Mouse (Mus musculus): ENCODE measurements at regions not wholly inside any gene's neighbourhood (a gene's known extent, or its start where the extent isn't known, plus 50 kb on each side); places are given as distances from the start of the nearest gene placed in this dataset.
A peak's percentile ranks its signal among the peaks of the same experiment; 100 is the strongest.
"Not testable (repeated sequence)": the region's sequence is repeated elsewhere in the genome, so short reads cannot be mapped to it uniquely, and the experiment has no call there.

DNA sequence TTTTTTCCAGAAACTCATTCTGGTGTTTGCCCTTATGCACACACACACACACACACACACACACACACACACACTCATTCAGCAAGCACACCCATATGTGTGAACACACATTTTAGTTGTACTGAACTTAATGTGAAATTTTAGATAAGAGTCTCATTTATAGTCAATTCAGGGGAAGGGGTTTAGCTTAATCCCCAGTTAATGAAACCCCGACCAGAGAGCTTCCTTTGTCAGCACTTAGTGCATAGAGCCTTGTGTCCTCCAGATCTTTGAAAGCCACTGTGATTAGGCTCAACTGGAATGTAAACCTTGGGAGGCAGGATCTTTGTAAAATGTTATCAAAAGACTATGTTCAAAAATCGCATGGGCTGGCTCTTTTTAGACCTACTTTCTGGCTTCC is 53.4 kb downstream of the Rps12 start:
- no peak for DNase-seq

DNA sequence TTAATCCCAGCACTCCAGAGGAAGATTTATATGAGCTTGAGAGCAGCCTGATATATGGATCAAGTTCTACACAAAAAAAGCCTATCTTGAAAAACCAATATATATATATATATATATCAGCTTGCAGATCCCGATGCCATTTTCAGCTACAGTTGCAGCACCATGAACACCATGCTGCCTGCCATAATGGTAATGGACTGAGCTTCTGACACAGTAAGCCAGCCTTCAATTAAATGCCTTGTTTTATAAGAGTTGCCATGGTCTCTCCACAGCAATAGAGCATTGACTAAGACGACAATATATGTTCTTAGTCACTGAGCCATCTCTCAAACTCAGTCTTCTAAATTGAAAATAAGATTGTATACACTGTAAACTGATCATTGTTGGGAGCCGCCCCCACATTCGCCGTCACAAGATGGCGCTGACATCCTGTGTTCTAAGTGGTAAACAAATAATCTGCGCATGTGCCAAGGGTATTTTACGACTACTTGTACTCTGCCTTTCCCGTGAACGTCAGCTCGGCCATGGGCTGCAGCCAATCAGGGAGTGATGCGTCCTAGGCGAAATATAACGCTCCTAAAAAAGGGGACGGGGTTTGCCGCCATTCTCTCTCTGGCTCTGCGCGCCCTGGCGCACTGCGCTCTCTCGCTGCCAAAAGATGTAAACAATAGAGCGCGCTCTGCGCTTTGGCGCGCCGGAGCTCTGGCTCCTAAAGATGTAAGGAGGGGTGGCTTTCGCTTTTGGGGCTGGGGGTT is 60.9 kb downstream of the Rps12 start:
- DNase-seq: not testable (repeated sequence)

DNA sequence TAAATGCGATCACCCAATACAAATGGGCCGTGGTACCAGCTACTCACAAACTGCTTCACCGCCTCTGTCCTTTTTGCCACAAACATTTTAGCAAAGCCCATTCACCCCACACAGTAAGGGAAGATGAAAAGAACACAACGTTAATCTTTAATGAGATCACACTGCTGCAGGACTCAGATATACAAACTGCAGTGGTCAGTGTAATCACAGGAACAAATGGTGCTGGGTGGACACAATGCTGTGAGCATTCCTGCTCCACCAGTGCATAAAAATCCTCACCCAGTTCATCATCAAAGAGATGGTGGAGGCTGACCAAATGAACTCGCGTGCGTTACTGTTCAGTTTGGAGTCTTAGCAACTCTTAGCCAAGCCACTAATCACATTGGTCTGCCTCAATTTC is 69.0 kb downstream of the Rps12 start:
- DNase-seq: no peak

GRCm38 (mm10) chr10:23715511-23715910 is 71.6 kb downstream of the Rps12 start:
- DNase-seq: no peak

DNA sequence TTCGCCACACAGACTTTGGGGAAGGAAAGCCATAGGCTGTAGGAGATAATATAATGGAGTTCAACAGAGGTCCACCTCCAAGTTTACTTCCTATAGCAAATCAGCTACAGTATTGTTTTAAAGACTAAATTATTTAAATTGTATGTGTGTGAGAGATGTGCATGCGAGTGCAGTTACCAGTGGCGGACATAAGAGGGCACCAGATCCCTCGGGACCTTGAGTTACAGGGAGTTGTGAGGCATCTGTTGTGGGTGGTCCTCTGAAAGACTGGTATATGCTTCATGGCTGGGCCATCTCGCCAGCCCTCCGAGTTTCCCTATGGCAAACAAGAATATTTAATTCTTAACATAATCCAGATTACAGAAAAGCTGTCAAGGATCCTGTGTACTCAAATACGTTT is 72.0 kb downstream of the Rps12 start:
- DNase-seq: no peak

GRCm38 (mm10) chr10:23712691-23713378 is 74.2 kb downstream of the Rps12 start:
- no peak for DNase-seq

DNA sequence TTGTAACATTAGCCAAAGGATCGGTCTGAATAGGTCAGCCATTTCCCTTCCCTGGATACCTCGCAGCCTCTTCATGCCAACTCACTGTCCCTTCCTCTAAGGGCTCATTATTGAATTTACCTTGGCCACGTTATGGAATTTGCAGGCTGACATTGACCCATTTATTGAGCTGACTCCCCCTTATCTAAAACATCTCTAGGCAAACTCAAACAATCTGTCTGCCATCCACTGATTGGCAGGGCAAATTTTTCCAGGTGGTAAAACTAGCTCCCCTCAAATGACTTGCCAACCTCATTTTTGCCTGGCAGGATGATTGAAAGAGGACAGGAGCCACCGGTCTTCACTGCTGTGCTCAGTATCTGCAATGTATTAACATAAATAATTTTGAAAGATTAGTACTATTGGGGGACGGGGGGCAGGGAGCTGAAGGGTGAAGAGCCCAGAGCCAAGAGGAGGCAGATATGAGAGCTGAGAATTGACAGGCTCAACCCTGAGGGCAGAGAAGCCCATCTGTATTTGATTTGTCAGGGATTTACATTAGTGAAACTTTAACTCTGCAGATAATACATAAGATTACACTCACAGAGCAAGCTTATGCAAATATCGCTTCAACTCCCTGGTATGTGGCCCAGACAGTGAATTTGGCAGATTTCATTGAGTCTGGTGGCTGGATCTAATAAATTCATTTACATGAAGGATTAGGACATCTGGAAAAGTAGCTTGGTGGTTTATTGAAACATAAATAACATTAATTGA is 75.5 kb downstream of the Rps12 start:
- DNase-seq: no peak

DNA sequence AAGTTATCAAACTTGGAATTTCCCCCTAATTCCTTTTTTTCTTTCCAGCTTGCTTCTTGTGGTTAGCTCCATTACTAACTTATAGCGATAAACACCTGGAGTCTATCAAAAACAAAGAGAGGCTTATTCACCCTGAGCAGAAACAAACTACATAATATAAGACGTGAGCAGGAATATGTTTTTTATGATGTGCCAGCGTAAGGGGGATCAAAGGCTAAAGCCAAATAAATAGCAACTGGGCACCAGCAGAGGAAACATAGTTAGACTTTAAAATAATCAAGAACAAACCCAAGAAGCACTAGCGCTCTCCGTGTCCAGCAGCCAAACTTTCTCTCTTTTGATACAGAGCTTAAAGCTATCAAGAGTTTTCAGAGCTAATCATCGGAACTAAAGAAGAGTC is 76.1 kb downstream of the Rps12 start:
- DNase-seq: no peak

DNA sequence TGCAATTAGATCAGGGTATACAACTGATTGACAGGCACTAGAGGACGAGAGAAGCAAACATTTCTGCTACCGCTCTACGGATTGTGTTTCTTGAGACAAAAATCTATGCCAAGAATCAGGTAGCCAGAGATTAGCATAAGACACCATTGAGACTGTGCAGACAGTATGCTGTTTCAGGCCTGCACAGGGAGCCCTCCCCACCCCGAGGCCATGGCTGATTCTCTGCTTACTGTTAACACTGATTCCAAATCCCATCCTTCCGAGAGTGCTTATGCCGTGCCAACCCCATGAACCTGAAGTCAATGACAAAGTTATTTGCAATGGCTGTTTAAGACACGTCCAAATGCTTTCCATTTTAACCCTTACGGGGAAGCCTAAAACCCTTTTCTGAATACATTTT is 78.8 kb downstream of the Rps12 start:
- no peak for DNase-seq

DNA sequence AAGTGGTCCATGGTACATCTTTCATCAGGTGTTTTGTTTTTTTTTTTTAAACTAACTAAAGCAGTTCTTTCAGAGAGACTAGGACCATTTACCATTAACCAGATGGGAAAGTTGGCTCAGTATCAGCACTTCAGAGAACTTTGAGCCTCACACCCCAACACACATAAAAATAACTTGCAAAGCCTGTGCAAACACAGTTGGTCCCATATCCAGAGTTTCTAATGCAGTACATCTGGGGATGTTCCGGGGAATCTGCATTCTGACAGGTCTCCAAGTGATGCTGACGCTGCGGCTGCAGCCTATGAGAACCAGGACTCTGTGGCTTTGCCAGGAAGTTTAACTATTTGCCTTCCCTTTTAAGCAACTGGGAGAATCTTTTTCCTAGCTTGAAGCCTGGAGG is 79.9 kb downstream of the Rps12 start:
- DNase-seq: no peak

- DNase-seq: no peak
These were observed 83.0 kb downstream of the Rps12 start for GRCm38 (mm10) chr10:23704048-23704447.

DNA sequence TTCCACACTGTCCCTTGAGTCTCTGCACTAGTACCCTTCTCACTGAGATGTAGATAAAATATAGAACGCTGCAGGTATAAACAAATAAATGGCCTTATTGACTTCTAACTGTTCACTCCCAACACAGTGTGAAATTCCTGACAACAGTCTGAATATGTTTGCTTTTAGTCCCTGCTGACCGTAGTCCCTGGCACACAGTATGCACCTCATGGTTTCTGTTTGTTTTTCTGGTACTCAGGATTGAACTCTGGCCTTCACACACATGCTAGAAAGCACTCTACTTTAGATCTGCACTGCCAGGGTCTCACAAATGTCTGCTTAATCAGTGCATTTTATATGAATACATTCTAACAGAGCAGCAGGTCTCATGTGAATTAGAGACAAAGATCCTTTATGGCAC is 95.8 kb downstream of the Rps12 start:
- DNase-seq: no peak

GRCm38 (mm10) chr10:23686969-23687368 is 100.1 kb downstream of the Rps12 start:
- DNase-seq: no peak

DNA sequence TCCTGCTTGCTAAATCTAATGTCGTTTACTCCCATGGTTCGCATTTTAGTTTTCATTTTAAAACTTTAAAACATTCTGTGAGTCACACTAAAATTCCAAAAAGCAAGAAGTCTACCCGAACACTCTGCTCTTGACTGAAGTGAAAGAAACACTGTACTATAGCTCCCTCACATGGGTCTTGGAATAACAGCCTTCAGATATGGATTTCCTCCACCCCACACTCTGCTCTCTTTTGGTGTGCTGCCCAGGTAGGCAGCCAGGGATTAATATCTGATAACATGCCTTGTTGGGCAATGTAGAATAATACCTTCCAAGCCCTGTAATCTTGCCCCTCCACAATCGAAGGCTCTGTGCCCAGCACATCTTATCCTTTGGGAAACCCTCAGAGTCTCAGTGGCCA is 104.0 kb downstream of the Rps12 start:
- DNase-seq: no peak

DNA sequence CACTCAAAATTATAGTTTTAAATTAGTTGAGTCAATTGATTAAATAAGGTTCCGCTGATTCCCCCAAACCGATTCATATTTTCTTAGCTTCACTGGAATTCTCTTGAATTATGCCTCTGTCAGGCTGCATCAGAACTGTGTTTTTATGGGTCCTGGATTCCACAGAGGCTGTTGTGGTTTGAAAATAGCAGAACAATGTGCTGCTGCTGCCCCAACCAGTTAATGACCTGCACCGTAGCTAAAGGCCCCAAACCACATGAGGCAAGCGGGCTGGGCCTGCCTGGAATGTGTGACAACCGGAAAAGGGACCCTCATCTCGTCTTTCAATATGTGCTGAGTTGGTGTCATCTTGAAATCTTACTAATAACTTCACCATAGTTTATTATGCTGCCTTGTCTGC is 111.2 kb downstream of the Rps12 start:
- no peak for DNase-seq

- DNase-seq: peak; percentile 47
These were observed 112.2 kb downstream of the Rps12 start for GRCm38 (mm10) chr10:23674633-23675515.

DNA sequence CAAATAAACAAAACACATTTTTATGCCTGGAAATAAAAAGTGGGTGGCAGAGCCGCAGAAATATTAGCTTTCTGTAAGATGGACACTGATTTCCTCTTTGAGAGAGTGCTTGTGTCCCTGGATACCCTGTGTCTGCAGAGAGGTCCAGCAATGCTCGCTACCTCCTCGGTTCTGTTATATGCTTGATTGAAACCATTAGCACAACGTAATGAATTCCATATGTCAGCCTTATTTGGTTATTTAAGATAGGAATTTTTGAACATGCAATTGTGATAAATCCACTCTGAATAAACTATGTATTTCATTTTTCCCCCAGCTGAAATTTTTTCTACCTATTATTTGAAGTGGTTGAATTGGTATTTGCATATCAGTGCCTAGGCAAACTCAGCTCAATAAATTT is 114.8 kb downstream of the Rps12 start:
- no peak for DNase-seq

GRCm38 (mm10) chr10:23671494-23671893 is 115.6 kb downstream of the Rps12 start:
- DNase-seq: peak; percentile 41

DNA sequence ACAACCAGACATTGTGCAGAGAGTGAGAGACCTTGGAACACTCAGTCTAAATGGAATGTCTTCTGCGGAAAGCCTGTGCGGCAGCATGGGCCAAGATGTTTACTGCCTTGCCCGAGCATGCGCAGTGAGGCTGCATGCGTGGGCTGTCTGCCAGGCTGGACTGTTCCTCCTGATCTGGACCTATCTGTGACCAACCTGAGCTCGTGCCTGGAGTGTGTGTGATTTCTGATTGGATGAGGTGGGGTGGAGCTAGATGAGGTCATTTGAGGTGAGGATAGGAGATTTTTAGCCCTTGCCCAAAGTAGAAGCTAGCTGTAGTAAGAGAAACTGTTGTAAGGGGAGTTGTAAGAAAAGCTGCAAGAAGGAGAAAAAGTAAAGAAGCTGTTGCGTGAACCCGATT is 121.2 kb downstream of the Rps12 start:
- not testable (repeated sequence) for DNase-seq

- no peak for DNase-seq
These were observed 160.9 kb downstream of the Rps12 start for GRCm38 (mm10) chr10:23626201-23626600.

DNA sequence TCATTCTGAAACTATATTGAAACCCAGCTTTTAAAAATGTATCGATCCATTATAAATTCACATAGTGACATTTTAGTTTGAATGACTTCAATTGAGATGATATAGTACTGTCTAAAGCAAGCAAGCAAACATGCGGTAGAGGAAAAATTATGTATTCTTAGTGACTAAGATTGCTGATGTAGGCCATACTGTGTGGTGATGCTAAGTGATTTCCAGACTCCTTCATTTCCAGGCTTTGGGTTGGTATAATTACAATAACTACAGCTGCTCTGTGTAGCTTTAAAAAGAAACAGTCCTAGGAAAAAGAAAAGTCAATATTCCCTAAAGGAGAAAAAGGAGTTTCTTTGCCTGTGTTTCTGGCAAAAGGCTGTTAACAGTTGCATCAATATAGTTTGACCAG is 175.0 kb downstream of the Rps12 start:
- no peak for DNase-seq

DNA sequence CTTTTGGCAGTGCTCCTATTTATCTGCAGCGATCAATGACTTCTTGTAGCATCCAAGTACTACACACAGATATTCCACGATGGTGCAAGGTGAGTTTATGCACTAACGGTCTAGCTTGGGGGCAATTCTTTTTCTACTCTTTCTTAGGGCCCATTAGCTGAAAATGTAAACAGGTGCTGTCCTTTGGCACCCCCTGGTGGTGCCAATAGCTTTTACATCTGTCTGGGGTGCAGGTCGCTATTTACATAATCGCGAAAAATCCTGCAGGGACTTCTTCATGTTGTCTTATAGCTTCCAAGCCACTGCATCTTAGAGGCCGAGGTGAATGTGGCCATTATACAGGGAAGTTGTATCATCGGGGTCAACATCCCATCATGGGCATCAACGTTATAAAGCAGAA is 175.9 kb downstream of the Rps12 start:
- DNase-seq: peak; percentile 67
